ENCODE assay signal across 25 mouse cellular contexts in genomic region chr6:140351365-140352095, GRCm38 (mm10).
DNase-seq lines count a peak whose midpoint lies in the region; ATAC-seq and TF ChIP-seq lines count a peak whose summit lies in the region.
"Had no signal": no experiment of that assay in that cellular context is flagged by ENCODE, and none has a peak within 500 bp of the region (broad histone marks: within the 10 kb centered on the region; RNA-seq: fewer than 3 reads in every experiment).

No protein-coding gene starts in this region.

- TF ChIP-seq CTCF in midbrain, postnatal 0 days (IDR thresholded peaks at IDR 0.05): no peak

- H3K4me2 ChIP-seq in forebrain, embryonic 12.5 days: no peak overlapping the region; the same call in 1 of the 2 replicates
- no peak overlapping the region for H3K4me2 ChIP-seq in forebrain, embryonic 15.5 days (replicated peaks)
- no peak overlapping the region for H3K4me2 ChIP-seq in midbrain, embryonic 11.5 days
- H3K4me2 ChIP-seq in midbrain, postnatal 0 days (ENCODE audit: low read depth, low read length, poor library complexity, severe bottlenecking): no peak overlapping the region
- H3K4me2 ChIP-seq in embryonic facial prominence, embryonic 14.5 days (ENCODE audit: low read depth, low read length): no peak overlapping the region
- H3K4me2 ChIP-seq: heart, embryonic 12.5 days; intestine, embryonic 15.5 days; limb, embryonic 13.5 days; liver, embryonic 11.5 days; lung, embryonic 15.5 days had no signal

- H3K9ac ChIP-seq in forebrain, embryonic 12.5 days: no peak overlapping the region
- H3K9ac ChIP-seq in forebrain, embryonic 15.5 days (replicated peaks): no peak overlapping the region
- H3K9ac ChIP-seq in midbrain, embryonic 11.5 days (ENCODE audit: low read length): no peak overlapping the region
- H3K9ac ChIP-seq in midbrain, postnatal 0 days (replicated peaks; ENCODE audit: low read length, poor library complexity, severe bottlenecking): no peak overlapping the region
- H3K9ac ChIP-seq in embryonic facial prominence, embryonic 14.5 days (ENCODE audit: low read depth, low read length): no peak overlapping the region
- H3K9ac ChIP-seq: heart, embryonic 12.5 days; intestine, embryonic 15.5 days; limb, embryonic 13.5 days; lung, embryonic 15.5 days had no signal

- H3K36me3 ChIP-seq in forebrain, embryonic 12.5 days (replicated peaks): no peaks in the 10 kb centered on the region
- no peaks in the 10 kb centered on the region for H3K36me3 ChIP-seq in forebrain, embryonic 15.5 days
- no peaks in the 10 kb centered on the region for H3K36me3 ChIP-seq in midbrain, embryonic 11.5 days (ENCODE audit: control insufficient read depth, insufficient read depth, low read length)
- H3K36me3 ChIP-seq in midbrain, postnatal 0 days (ENCODE audit: insufficient read depth, low read length): no peaks in the 10 kb centered on the region
- H3K36me3 ChIP-seq in embryonic facial prominence, embryonic 14.5 days (ENCODE audit: control insufficient read depth, insufficient read depth, low read length): no peaks in the 10 kb centered on the region
- H3K36me3 ChIP-seq: heart, embryonic 12.5 days; intestine, embryonic 15.5 days; limb, embryonic 13.5 days; lung, embryonic 15.5 days had no signal

- no peak overlapping the region for H3K4me3 ChIP-seq in forebrain, embryonic 12.5 days (replicated peaks)
- no peak overlapping the region for H3K4me3 ChIP-seq in forebrain, embryonic 15.5 days
- no peak overlapping the region for H3K4me3 ChIP-seq in midbrain, embryonic 11.5 days (ENCODE audit: low read depth, low read length)
- no peak overlapping the region for H3K4me3 ChIP-seq in midbrain, postnatal 0 days (ENCODE audit: low read depth, low read length)
- no peak overlapping the region for H3K4me3 ChIP-seq in embryonic facial prominence, embryonic 14.5 days (ENCODE audit: low read depth, low read length)
- H3K4me3 ChIP-seq: heart, adult 2 months; heart, embryonic 12.5 days; intestine, embryonic 15.5 days; layer of hippocampus, adult 2 months; limb, embryonic 13.5 days; lung, embryonic 15.5 days had no signal

- peaks cover 5% of the 10 kb centered on the region for H3K4me1 ChIP-seq in forebrain, embryonic 12.5 days
- no peaks in the 10 kb centered on the region for H3K4me1 ChIP-seq in forebrain, embryonic 15.5 days
- H3K4me1 ChIP-seq in midbrain, embryonic 11.5 days (ENCODE audit: control insufficient read depth, insufficient read depth, low read length): peaks cover 6% of the 10 kb centered on the region; the same call in 1 of the 2 replicates
- H3K4me1 ChIP-seq in midbrain, postnatal 0 days (ENCODE audit: insufficient read depth, low read length): no peaks in the 10 kb centered on the region
- no peaks in the 10 kb centered on the region for H3K4me1 ChIP-seq in embryonic facial prominence, embryonic 14.5 days (ENCODE audit: control insufficient read depth, insufficient read depth, low read length)
- H3K4me1 ChIP-seq: intestine, embryonic 15.5 days; limb, embryonic 13.5 days had no signal

- H3K27me3 ChIP-seq in forebrain, embryonic 12.5 days: no peaks in the 10 kb centered on the region
- H3K27me3 ChIP-seq in forebrain, embryonic 15.5 days: no peaks in the 10 kb centered on the region
- H3K27me3 ChIP-seq in midbrain, embryonic 11.5 days (ENCODE audit: control insufficient read depth, insufficient read depth, low read length): no peaks in the 10 kb centered on the region
- no peaks in the 10 kb centered on the region for H3K27me3 ChIP-seq in midbrain, postnatal 0 days (ENCODE audit: insufficient read depth, low read length)
- no peaks in the 10 kb centered on the region for H3K27me3 ChIP-seq in embryonic facial prominence, embryonic 14.5 days (replicated peaks; ENCODE audit: control insufficient read depth, insufficient read depth, low read length)
- H3K27me3 ChIP-seq: heart, embryonic 12.5 days; intestine, embryonic 15.5 days; limb, embryonic 13.5 days; lung, embryonic 15.5 days had no signal

- no peaks in the 10 kb centered on the region for H3K9me3 ChIP-seq in forebrain, embryonic 12.5 days
- no peaks in the 10 kb centered on the region for H3K9me3 ChIP-seq in forebrain, embryonic 15.5 days
- no peaks in the 10 kb centered on the region for H3K9me3 ChIP-seq in midbrain, embryonic 11.5 days (ENCODE audit: control insufficient read depth, low read length)
- H3K9me3 ChIP-seq in midbrain, postnatal 0 days (ENCODE audit: low read length): no peaks in the 10 kb centered on the region
- no peaks in the 10 kb centered on the region for H3K9me3 ChIP-seq in embryonic facial prominence, embryonic 14.5 days (ENCODE audit: control insufficient read depth, low read length)
- H3K9me3 ChIP-seq: heart, embryonic 12.5 days; intestine, embryonic 15.5 days; limb, embryonic 13.5 days; lung, embryonic 15.5 days had no signal

- H3K27ac ChIP-seq in forebrain, embryonic 12.5 days: 0 out of 2 replicates have a peak overlapping the region, but pooled peaks have one; percentile 37
- H3K27ac ChIP-seq in forebrain, embryonic 15.5 days (replicated peaks): no peak overlapping the region
- no peak overlapping the region for H3K27ac ChIP-seq in midbrain, embryonic 11.5 days (ENCODE audit: low read depth, low read length)
- H3K27ac ChIP-seq in midbrain, postnatal 0 days (ENCODE audit: low read depth, low read length): no peak overlapping the region
- H3K27ac ChIP-seq in embryonic facial prominence, embryonic 14.5 days (replicated peaks; ENCODE audit: low read depth, low read length): no peak overlapping the region
- H3K27ac ChIP-seq: heart, adult 2 months; hindbrain, postnatal 0 days; intestine, embryonic 15.5 days; layer of hippocampus, adult 2 months; limb, embryonic 13.5 days; lung, embryonic 15.5 days; macrophage had no signal

- 0 out of 2 replicates have a peak, but pooled peaks have one; percentile 57 for ATAC-seq in forebrain, embryonic 12.5 days (ENCODE audit: low FRiP score)
- ATAC-seq in forebrain, embryonic 15.5 days (replicated peaks): no peak
- ATAC-seq in midbrain, embryonic 11.5 days (ENCODE audit: low FRiP score): peak; percentile 53; the same call in 1 of the 2 replicates
- ATAC-seq in midbrain, postnatal 0 days (ENCODE audit: low FRiP score): no peak
- ATAC-seq in embryonic facial prominence, embryonic 14.5 days (ENCODE audit: low read depth): peak; percentile 87
- ATAC-seq: hindbrain, postnatal 0 days; intestine, embryonic 15.5 days had no signal

- DNase-seq in midbrain, embryonic 11.5 days (ENCODE audit: low spot score, missing footprints): no peak
- no peak for DNase-seq in midbrain, postnatal 0 days (ENCODE audit: low spot score)
- DNase-seq in embryonic facial prominence, embryonic 14.5 days (ENCODE audit: low spot score): peak; percentile 69
- DNase-seq in layer of hippocampus, adult 9-10 months (ENCODE audit: low spot score): no peak
- DNase-seq in lung, postnatal 10 days: no peak
- DNase-seq: adrenal gland, postnatal 25 days; B cell, adult 2 months; cerebellum, adult 18-20 months; cerebellum, postnatal 25 days; heart, adult 2 months; heart, postnatal 4 days; kidney, adult 2 months; kidney, postnatal 36 days; spleen, adult 18-20 months; thymus, postnatal 25 days had no signal

- 51% methylated on average over 3 of the region's 6 CpGs for WGBS in forebrain, embryonic 12.5 days
- WGBS in forebrain, embryonic 15.5 days: 42% methylated on average over 3 of the region's 6 CpGs
- 40% methylated on average over 4 of the region's 6 CpGs for WGBS in midbrain, embryonic 11.5 days
- WGBS in midbrain, postnatal 0 days: 45% methylated on average over 4 of the region's 6 CpGs
- WGBS in embryonic facial prominence, embryonic 14.5 days: 72% methylated on average over 3 of the region's 6 CpGs

Comparison
In these comparisons a context has a peak if more than half of its experiments do, and no peak if none do; other contexts are left out.
1. ATAC-seq: peak in forebrain, embryonic 12.5 days (single experiment), midbrain, embryonic 11.5 days (single experiment) and embryonic facial prominence, embryonic 14.5 days (single experiment); none in forebrain, embryonic 15.5 days (single experiment) and midbrain, postnatal 0 days (single experiment).